Mouse (Mus musculus): ENCODE data around the gene Pwp2.

GRCm38 (mm10) chr10:78183577-78183976 is 1.4 kb downstream of the Pwp2 start:
- TF ChIP-seq CTCF (IDR thresholded peaks at IDR 0.05; ENCODE audit: borderline replicate concordance, insufficient read depth, low read length) (no peak), POLR2A (IDR thresholded peaks at IDR 0.05; ENCODE audit: low read depth, low read length) (no peak)
